Mouse (Mus musculus): ENCODE measurements around the gene Rnaseh2a. TPM values are rescaled to one million over a fixed set of nuclear protein-coding genes. Genes with fewer than 3 reads are reported as not detected.

Gene Rnaseh2a
- polyA plus RNA-seq, 1 experiment from 2014 or later, result 124 TPM

GRCm38 (mm10) chr8:84952612-84953255, 16.8 kb downstream of the Rnaseh2a start:
- 0 out of 2 replicates have a peak, but pooled peaks cover 3% of the 10 kb centered on the region for H3K4me1 ChIP-seq
- peaks cover 11% of the 10 kb centered on the region for H3K36me3 ChIP-seq (replicated peaks)
- no peak overlapping the region for H3K4me3 ChIP-seq (replicated peaks)
- H3K27me3 ChIP-seq, result peaks cover 50% of the 10 kb centered on the region
- no peak for ATAC-seq (ENCODE audit: low FRiP score)
- H3K9ac ChIP-seq, result no peak overlapping the region
- no peak overlapping the region for H3K4me2 ChIP-seq
- WGBS, result 11% methylated on average over 18 of the region's 18 CpGs
- H3K9me3 ChIP-seq, result no peaks in the 10 kb centered on the region
- H3K27ac ChIP-seq, result no peak overlapping the region

- H3K4me1 ChIP-seq, result peaks cover 26% of the 10 kb centered on the region
- no peak overlapping the region for H3K27ac ChIP-seq
- no peaks in the 10 kb centered on the region for H3K9me3 ChIP-seq
- no peak overlapping the region for H3K9ac ChIP-seq
- ATAC-seq (ENCODE audit: low FRiP score), result no peak
- no peaks in the 10 kb centered on the region for H3K36me3 ChIP-seq (replicated peaks)
- peaks cover 77% of the 10 kb centered on the region for H3K27me3 ChIP-seq
- H3K4me2 ChIP-seq, result no peak overlapping the region
- H3K4me3 ChIP-seq (replicated peaks), result no peak overlapping the region
- 16% methylated on average over 12 of the region's 12 CpGs for WGBS
These were observed 19.8 kb downstream of the Rnaseh2a start for GRCm38 (mm10) chr8:84949753-84950152.

GRCm38 (mm10) chr8:84947241-84947545, 22.4 kb downstream of the Rnaseh2a start:
- ATAC-seq (ENCODE audit: low FRiP score), result no peak
- WGBS, result 10% methylated on average over 9 of the region's 9 CpGs
- no peak overlapping the region for H3K4me2 ChIP-seq
- no peak overlapping the region for H3K27ac ChIP-seq
- no peak overlapping the region for H3K9ac ChIP-seq
- peaks cover 29% of the 10 kb centered on the region for H3K4me1 ChIP-seq
- no peak overlapping the region for H3K4me3 ChIP-seq (replicated peaks)
- H3K9me3 ChIP-seq, result no peaks in the 10 kb centered on the region
- H3K36me3 ChIP-seq (replicated peaks), result no peaks in the 10 kb centered on the region
- peaks cover 82% of the 10 kb centered on the region for H3K27me3 ChIP-seq

DNA sequence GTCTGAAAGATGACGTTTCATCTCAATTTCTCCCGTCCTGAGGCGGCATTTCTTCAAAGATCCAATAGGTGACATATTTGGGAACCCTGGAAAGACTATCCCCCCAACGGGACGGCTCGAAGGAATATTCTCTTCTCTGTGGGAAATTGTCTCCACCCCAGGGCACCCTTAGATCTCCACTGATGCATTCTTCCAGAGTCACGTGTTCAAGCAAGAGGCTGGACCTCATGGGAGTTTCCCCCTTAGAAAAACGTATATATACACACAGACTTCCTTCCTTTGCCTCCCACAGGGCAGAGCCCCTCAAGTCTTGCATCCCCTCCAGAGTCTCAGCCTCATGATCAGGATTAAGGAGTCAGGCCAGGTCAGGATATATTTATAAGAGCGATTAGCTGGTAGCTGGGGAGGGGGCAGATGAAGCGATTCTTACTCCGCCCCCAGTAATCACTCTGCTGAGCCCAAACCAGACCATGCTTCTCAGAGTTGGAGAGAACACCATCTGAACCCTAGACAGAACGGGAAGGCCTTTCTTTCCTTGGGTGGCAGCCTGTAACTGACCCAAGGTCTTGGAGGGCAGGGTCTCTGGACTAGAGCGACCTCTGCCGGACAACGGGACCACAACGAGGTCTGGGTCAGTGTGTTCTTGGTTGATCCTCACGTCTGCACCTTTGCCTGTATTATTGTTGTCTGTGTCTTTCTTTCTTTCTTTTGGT, 22.9 kb downstream of the Rnaseh2a start, which contains the start of gene Rtbdn:
Rtbdn (plus strand) TSS at position 464 of the 713 bp plus-strand sequence.
- Histone ChIP-seq H3K4me2 (peak within 1 kb of the TSS; percentile 98), H3K36me3 (replicated peaks) (no peaks in the 10 kb centered on the region), H3K27me3 (peaks cover 79% of the 10 kb centered on the region), H3K9ac (peak within 1 kb of the TSS; percentile 69), H3K4me3 (replicated peaks) (peak within 1 kb of the TSS; percentile 70), H3K4me1 (peaks cover 29% of the 10 kb centered on the region), H3K27ac (peak within 1 kb of the TSS; percentile 59; the same call in 1 of the 2 replicates), H3K9me3 (no peaks in the 10 kb centered on the region)
- 0 out of 2 replicates have a peak, but pooled peaks have one; percentile 24 for ATAC-seq (ENCODE audit: low FRiP score)
- 8% methylated on average over 17 of the region's 17 CpGs for WGBS

- peak overlapping the region; percentile 69 for H3K9ac ChIP-seq
- peak overlapping the region; percentile 98 for H3K4me2 ChIP-seq
- peak overlapping the region; percentile 59; the same call in 1 of the 2 replicates for H3K27ac ChIP-seq
- peaks cover 29% of the 10 kb centered on the region for H3K4me1 ChIP-seq
- peak overlapping the region; percentile 70 for H3K4me3 ChIP-seq (replicated peaks)
- no peaks in the 10 kb centered on the region for H3K9me3 ChIP-seq
- no peaks in the 10 kb centered on the region for H3K36me3 ChIP-seq (replicated peaks)
- ATAC-seq (ENCODE audit: low FRiP score), result peak; percentile 77
- under 1% methylated on average over 60 of the region's 67 CpGs for WGBS
- peaks cover 76% of the 10 kb centered on the region for H3K27me3 ChIP-seq
These were observed 23.7 kb downstream of the Rnaseh2a start for GRCm38 (mm10) chr8:84945633-84946527.

- peaks cover 29% of the 10 kb centered on the region for H3K4me1 ChIP-seq
- no peak overlapping the region for H3K27ac ChIP-seq
- H3K36me3 ChIP-seq (replicated peaks), result no peaks in the 10 kb centered on the region
- H3K4me3 ChIP-seq (replicated peaks), result peak overlapping the region; percentile 70
- H3K4me2 ChIP-seq, result peak overlapping the region; percentile 98
- peaks cover 72% of the 10 kb centered on the region for H3K27me3 ChIP-seq
- 3% methylated on average over 11 of the region's 11 CpGs for WGBS
- no peaks in the 10 kb centered on the region for H3K9me3 ChIP-seq
- H3K9ac ChIP-seq, result peak overlapping the region; percentile 69; the same call in 1 of the 2 replicates
- peak; percentile 27; the same call in 1 of the 2 replicates for ATAC-seq (ENCODE audit: low FRiP score)
These were observed 24.3 kb downstream of the Rnaseh2a start for GRCm38 (mm10) chr8:84945235-84945632.

DNA sequence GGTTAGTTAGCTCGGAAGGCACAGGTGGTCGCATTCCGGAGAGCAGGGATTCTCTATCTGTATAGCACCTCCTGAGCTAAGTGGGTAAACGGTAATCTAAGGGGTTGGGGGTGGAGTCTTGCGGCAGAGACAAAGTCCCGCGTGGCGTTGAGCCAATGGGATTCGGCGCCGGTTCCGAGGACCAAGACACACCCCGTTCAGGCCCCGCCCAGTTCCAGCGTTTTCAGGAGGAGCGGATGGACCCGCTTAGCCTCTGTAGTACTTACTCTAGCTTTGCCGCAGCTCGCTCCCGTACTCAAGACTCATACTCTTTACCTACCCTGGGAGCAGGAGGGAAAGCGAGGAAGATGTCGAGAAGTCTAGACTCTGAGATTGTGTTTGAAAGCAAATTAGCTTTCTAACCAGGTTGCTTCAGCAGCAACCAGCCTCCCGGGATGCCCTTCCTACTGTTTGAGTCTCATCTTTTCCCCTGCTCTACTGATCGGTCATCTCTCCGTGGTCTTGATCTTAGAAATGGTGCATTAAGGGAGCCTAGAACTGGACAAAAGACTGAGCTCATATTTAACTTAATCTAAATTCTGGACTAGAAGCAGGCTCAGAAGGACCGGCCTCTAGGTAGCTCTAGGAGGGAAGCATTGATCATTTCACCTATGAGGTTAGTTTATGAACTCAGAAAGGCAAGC, 24.9 kb downstream of the Rnaseh2a start:
- no peaks in the 10 kb centered on the region for H3K36me3 ChIP-seq (replicated peaks)
- H3K4me3 ChIP-seq (replicated peaks), result peak overlapping the region; percentile 70
- peaks cover 66% of the 10 kb centered on the region for H3K27me3 ChIP-seq
- peak; percentile 31 for ATAC-seq (ENCODE audit: low FRiP score)
- H3K4me2 ChIP-seq, result peak overlapping the region; percentile 98
- no peaks in the 10 kb centered on the region for H3K9me3 ChIP-seq
- H3K27ac ChIP-seq, result no peak overlapping the region
- 2% methylated on average over 26 of the region's 26 CpGs for WGBS
- H3K9ac ChIP-seq, result no peak overlapping the region
- peaks cover 29% of the 10 kb centered on the region for H3K4me1 ChIP-seq

DNA sequence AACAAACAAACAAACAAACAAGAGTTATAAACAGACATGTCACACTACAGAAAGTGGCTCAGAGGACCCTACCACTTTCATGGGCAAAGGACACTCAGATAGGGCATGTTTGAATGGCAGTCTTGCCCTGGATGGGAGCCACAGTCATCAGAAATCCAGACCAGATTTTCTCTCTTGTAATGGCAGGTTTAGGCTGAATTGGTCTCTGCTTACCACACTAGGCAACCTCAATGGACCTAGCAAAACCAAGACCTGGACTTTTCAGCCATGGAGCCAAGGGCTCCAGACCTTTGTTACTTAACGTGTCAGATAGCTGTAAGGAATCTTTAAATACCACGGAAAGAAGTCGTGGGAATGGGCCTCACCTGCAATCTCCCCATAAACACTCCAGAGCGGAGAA, 25.9 kb downstream of the Rnaseh2a start:
- no peaks in the 10 kb centered on the region for H3K9me3 ChIP-seq
- ATAC-seq (ENCODE audit: low FRiP score), result no peak
- H3K4me2 ChIP-seq, result no peak overlapping the region
- H3K27ac ChIP-seq, result no peak overlapping the region
- H3K4me3 ChIP-seq (replicated peaks), result peak overlapping the region; percentile 70; the same call in 1 of the 2 replicates
- peaks cover 65% of the 10 kb centered on the region for H3K27me3 ChIP-seq
- H3K4me1 ChIP-seq, result peaks cover 29% of the 10 kb centered on the region
- 17% methylated on average over 4 of the region's 4 CpGs for WGBS
- no peaks in the 10 kb centered on the region for H3K36me3 ChIP-seq (replicated peaks)
- H3K9ac ChIP-seq, result no peak overlapping the region

DNA sequence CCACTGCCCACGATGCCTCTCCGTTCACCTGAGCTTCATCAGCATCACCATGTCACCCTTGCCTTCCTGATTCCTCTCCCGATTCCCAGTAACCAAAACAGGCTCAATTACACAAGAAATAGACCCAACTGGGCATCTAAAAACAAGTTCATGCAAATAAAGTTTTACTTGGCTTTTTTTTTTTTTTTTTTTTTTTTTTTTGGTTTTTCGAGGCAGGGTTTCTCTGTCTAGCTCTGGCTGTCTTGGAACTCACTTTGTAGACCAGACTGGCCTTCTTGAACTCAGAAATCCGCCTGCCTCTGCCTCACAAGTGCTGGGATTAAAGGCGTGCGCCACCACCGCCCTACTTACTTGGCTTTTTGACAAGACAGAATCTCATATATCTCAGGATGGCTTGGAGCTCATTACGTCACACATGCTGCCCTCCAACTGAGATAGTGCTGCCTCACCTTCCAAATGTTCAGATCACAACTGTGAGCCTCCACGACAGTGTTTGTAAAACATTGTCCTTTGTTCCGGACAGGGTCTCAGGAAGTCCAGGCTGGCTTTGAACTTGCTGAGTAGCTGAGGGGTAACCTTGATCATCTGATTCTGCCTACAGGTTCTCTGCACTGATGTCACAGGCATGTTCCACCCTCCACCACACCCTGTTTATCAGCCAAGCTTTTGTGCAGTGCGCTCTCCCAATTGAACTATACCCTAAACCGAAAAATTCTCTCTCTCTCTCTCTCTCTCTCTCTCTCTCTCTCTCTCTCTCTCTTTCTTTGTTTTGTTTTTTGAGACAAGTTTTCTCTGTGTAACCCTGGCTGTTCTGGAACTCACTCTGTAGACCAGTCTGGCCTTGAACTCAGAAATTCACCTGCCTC, 31.7 kb downstream of the Rnaseh2a start:
- 69% methylated on average over 13 of the region's 13 CpGs for WGBS
- H3K4me2 ChIP-seq, result peak overlapping the region; percentile 96
- H3K4me3 ChIP-seq (replicated peaks), result peak overlapping the region; percentile 69
- no peaks in the 10 kb centered on the region for H3K36me3 ChIP-seq (replicated peaks)
- peak overlapping the region; percentile 80; the same call in 1 of the 2 replicates for H3K9ac ChIP-seq
- peaks cover 44% of the 10 kb centered on the region for H3K27me3 ChIP-seq
- ATAC-seq (ENCODE audit: low FRiP score), result no peak
- H3K4me1 ChIP-seq, result peaks cover 39% of the 10 kb centered on the region
- H3K27ac ChIP-seq, result no peak overlapping the region
- H3K9me3 ChIP-seq, result no peaks in the 10 kb centered on the region

- H3K9me3 ChIP-seq, result no peaks in the 10 kb centered on the region
- H3K4me2 ChIP-seq, result peak within 1 kb of the TSS; percentile 96
- peaks cover 39% of the 10 kb centered on the region for H3K4me1 ChIP-seq
- peak within 1 kb of the TSS; percentile 80 for H3K9ac ChIP-seq
- H3K27ac ChIP-seq, result peak within 1 kb of the TSS; percentile 89
- WGBS, result under 1% methylated on average over 48 of the region's 50 CpGs
- peak within 1 kb of the TSS; percentile 69 for H3K4me3 ChIP-seq (replicated peaks)
- peaks cover 51% of the 10 kb centered on the region for H3K27me3 ChIP-seq
- H3K36me3 ChIP-seq (replicated peaks), result no peaks in the 10 kb centered on the region
- ATAC-seq (ENCODE audit: low FRiP score), result peak; percentile 65
These were observed 32.5 kb downstream of the Rnaseh2a start, which contains the start of gene Mast1 for GRCm38 (mm10) chr8:84936962-84937546. Mast1 (minus strand) TSS chr8:84937359.

All from forebrain, embryonic 12.5 days (tissue).